Mouse (Mus musculus): Measurements from ENCODE around the gene Gm42669. TPM values are rescaled to one million over a fixed set of nuclear protein-coding genes. Genes with fewer than 3 reads are reported as not detected.

Gm42669 gene
- polyA plus RNA-seq, 1 experiment from 2014 or later = 0.36 TPM

GRCm38 (mm10) chr5:107617986-107618385 is 110.6 kb downstream of the Gm42669 start:
- ATAC-seq (ENCODE audit: low read depth) = no peak
- no peak overlapping the region for H3K4me3 ChIP-seq (ENCODE audit: low read length)
- H3K36me3 ChIP-seq (ENCODE audit: control insufficient read depth, insufficient read depth, low read length) = peaks cover 19% of the 10 kb centered on the region
- no peak overlapping the region for H3K4me2 ChIP-seq (ENCODE audit: low read depth, low read length)
- H3K4me1 ChIP-seq (replicated peaks; ENCODE audit: control insufficient read depth, insufficient read depth, low read length) = no peaks in the 10 kb centered on the region
- H3K9ac ChIP-seq (ENCODE audit: low read length) = no peak overlapping the region
- WGBS = 67% methylated on average over 6 of the region's 6 CpGs
- no peaks in the 10 kb centered on the region for H3K9me3 ChIP-seq (ENCODE audit: control insufficient read depth, low read length)
- no peak overlapping the region for H3K27ac ChIP-seq (ENCODE audit: low read length)
- no peaks in the 10 kb centered on the region for H3K27me3 ChIP-seq (ENCODE audit: control insufficient read depth, insufficient read depth, low read depth, low read length)

GRCm38 (mm10) chr5:107621327-107621726 is 113.9 kb downstream of the Gm42669 start:
- Histone ChIP-seq H3K4me2 (ENCODE audit: low read depth, low read length) (no peak overlapping the region), H3K4me1 (replicated peaks; ENCODE audit: control insufficient read depth, insufficient read depth, low read length) (no peaks in the 10 kb centered on the region), H3K9ac (ENCODE audit: low read length) (no peak overlapping the region), H3K4me3 (ENCODE audit: low read length) (no peak overlapping the region), H3K9me3 (ENCODE audit: control insufficient read depth, low read length) (no peaks in the 10 kb centered on the region), H3K27me3 (ENCODE audit: control insufficient read depth, insufficient read depth, low read depth, low read length) (no peaks in the 10 kb centered on the region), H3K36me3 (ENCODE audit: control insufficient read depth, insufficient read depth, low read length) (peaks cover 11% of the 10 kb centered on the region; the same call in 1 of the 2 replicates), H3K27ac (ENCODE audit: low read length) (no peak overlapping the region)
- ATAC-seq (ENCODE audit: low read depth) = no peak
- WGBS = 87% methylated on average over 3 of the region's 3 CpGs

Other genes starting within 250 kb of the Gm42669 start
- 29.1 and 31.5 TPM in 2 replicates for gene Tgfbr3, start 218.0 kb upstream of the Gm42669 start, polyA plus RNA-seq (2015; fragmentation: Nextera tagmentation; extraction: Ambion mirVana)
- 1.9 and 2.0 TPM in 2 replicates for gene Brdt, start 176.5 kb upstream of the Gm42669 start, polyA plus RNA-seq (2015; fragmentation: Nextera tagmentation; extraction: Ambion mirVana)
- gene Ephx4, start 104.9 kb upstream of the Gm42669 start, polyA plus RNA-seq (2015; fragmentation: Nextera tagmentation; extraction: Ambion mirVana) = 1.8 and 1.9 TPM in 2 replicates
- gene Lpcat2b, start 76.1 kb upstream of the Gm42669 start, polyA plus RNA-seq (2015; fragmentation: Nextera tagmentation; extraction: Ambion mirVana) = not detected in 2 replicates
- 3.7 and 4.3 TPM in 2 replicates for gene Btbd8, start 69.6 kb upstream of the Gm42669 start, polyA plus RNA-seq (2015; fragmentation: Nextera tagmentation; extraction: Ambion mirVana)
- 0.08 TPM in 2 replicates for gene 1700028K03Rik, start 27.1 kb downstream of the Gm42669 start, polyA plus RNA-seq (2015; fragmentation: Nextera tagmentation; extraction: Ambion mirVana)
- 14.9 and 15.1 TPM in 2 replicates for gene Rpap2, start 89.8 kb downstream of the Gm42669 start, polyA plus RNA-seq (2015; fragmentation: Nextera tagmentation; extraction: Ambion mirVana)
- 24.5 and 25.1 TPM in 2 replicates for gene Glmn, start 90.3 kb downstream of the Gm42669 start, polyA plus RNA-seq (2015; fragmentation: Nextera tagmentation; extraction: Ambion mirVana)
- 0.31 and 0.45 TPM in 2 replicates for gene Gfi1, start 218.4 kb downstream of the Gm42669 start, polyA plus RNA-seq (2015; fragmentation: Nextera tagmentation; extraction: Ambion mirVana)